Mouse (Mus musculus): ENCODE measurements around the gene Bcl2.
A peak's percentile ranks its signal among the peaks of the same experiment; 100 is the strongest.

The Bcl2 gene

GRCm38 (mm10) chr1:106713621-106714529 is at the start of gene Bcl2:
TSS of gene Bcl2 (minus strand) at chr1:106714274.
- DNase-seq (ENCODE audit: low spot score in 2 of 2) = peak; percentile 68 to 69

- no peak for DNase-seq (ENCODE audit: low spot score in 2 of 2)
These were observed 46.7 kb upstream of the Bcl2 start for GRCm38 (mm10) chr1:106760750-106761149.

GRCm38 (mm10) chr1:106759572-106760435 is 45.7 kb upstream of the Bcl2 start, which contains the start of gene Kdsr:
TSS of gene Kdsr (minus strand) at chr1:106759727.
- peak; percentile 97 for DNase-seq (ENCODE audit: low spot score in 2 of 2)

- DNase-seq (ENCODE audit: low spot score in 2 of 2) = no peak
These were observed 44.9 kb upstream of the Bcl2 start for GRCm38 (mm10) chr1:106758734-106759571.

GRCm38 (mm10) chr1:106756633-106757032 is 42.6 kb upstream of the Bcl2 start:
- no peak for DNase-seq (ENCODE audit: low spot score in 2 of 2)

- no peak for DNase-seq (ENCODE audit: low spot score in 2 of 2)
These were observed 37.9 kb upstream of the Bcl2 start for GRCm38 (mm10) chr1:106752013-106752412.

GRCm38 (mm10) chr1:106750656-106751055 is 36.6 kb upstream of the Bcl2 start:
- DNase-seq (ENCODE audit: low spot score in 2 of 2) = no peak

GRCm38 (mm10) chr1:106748555-106749315 is 34.7 kb upstream of the Bcl2 start:
- no peak for DNase-seq (ENCODE audit: low spot score in 2 of 2)

GRCm38 (mm10) chr1:106742980-106743379 is 28.9 kb upstream of the Bcl2 start:
- no peak for DNase-seq (ENCODE audit: low spot score in 2 of 2)

- no peak for DNase-seq (ENCODE audit: low spot score in 2 of 2)
These were observed 26.7 kb upstream of the Bcl2 start for GRCm38 (mm10) chr1:106740735-106741134.

GRCm38 (mm10) chr1:106739810-106740209 is 25.7 kb upstream of the Bcl2 start:
- DNase-seq (ENCODE audit: low spot score in 2 of 2) = no peak

- DNase-seq (ENCODE audit: low spot score in 2 of 2) = no peak
These were observed 24.0 kb upstream of the Bcl2 start for GRCm38 (mm10) chr1:106738092-106738491.

GRCm38 (mm10) chr1:106736211-106736610 is 22.1 kb upstream of the Bcl2 start:
- no peak for DNase-seq (ENCODE audit: low spot score in 2 of 2)

- DNase-seq (ENCODE audit: low spot score in 2 of 2) = peak in 1 of 2 experiments; percentile 57
These were observed 21.5 kb upstream of the Bcl2 start for GRCm38 (mm10) chr1:106735586-106735985.

GRCm38 (mm10) chr1:106722061-106722460 is 8.0 kb upstream of the Bcl2 start:
- DNase-seq (ENCODE audit: low spot score in 2 of 2) = peak in 1 of 2 experiments; percentile 40

GRCm38 (mm10) chr1:106717736-106718135 is 3.7 kb upstream of the Bcl2 start:
- peak in 1 of 2 experiments; percentile 30 for DNase-seq (ENCODE audit: low spot score in 2 of 2)

GRCm38 (mm10) chr1:106717071-106717601 is 3.1 kb upstream of the Bcl2 start:
- DNase-seq (ENCODE audit: low spot score in 2 of 2) = peak; percentile 65 to 81

- DNase-seq (ENCODE audit: low spot score in 2 of 2) = peak in 1 of 2 experiments; percentile 39
These were observed 2.1 kb upstream of the Bcl2 start for GRCm38 (mm10) chr1:106716141-106716540.

GRCm38 (mm10) chr1:106715111-106716083 is 1.3 kb upstream of the Bcl2 start:
- peak in 1 of 2 experiments; percentile 35 for DNase-seq (ENCODE audit: low spot score in 2 of 2)

Data from urinary bladder, postnatal 4 days (tissue).